Mouse (Mus musculus) heart, adult 11 months (tissue): ENCODE results near the gene Rnf144a.

Source experiments
- DNase-seq: peaks from one replicate; pipeline ENCODE4 v3.0.0; 2022

The Rnf144a gene

DNA sequence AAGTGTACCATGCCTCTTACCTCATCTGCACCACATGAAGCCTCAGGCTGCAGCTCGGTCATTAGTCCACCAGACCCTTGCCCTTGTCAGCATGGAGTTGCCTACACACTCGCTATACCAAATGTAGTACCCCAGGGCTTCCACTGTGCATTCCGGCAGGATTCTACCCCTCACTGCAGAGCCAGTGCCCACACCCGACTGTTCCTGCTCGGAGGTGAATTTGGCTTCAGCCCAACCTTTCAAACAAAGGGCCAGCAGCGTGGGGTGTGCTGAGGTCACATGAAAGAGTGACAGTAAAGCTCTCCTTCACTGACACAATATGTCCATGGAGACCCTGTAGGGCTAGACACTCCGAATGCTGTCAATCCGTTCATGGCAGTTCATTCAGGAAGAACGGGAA lies 6.3 kb downstream of the Rnf144a start:
- DNase-seq, result no peak

DNA sequence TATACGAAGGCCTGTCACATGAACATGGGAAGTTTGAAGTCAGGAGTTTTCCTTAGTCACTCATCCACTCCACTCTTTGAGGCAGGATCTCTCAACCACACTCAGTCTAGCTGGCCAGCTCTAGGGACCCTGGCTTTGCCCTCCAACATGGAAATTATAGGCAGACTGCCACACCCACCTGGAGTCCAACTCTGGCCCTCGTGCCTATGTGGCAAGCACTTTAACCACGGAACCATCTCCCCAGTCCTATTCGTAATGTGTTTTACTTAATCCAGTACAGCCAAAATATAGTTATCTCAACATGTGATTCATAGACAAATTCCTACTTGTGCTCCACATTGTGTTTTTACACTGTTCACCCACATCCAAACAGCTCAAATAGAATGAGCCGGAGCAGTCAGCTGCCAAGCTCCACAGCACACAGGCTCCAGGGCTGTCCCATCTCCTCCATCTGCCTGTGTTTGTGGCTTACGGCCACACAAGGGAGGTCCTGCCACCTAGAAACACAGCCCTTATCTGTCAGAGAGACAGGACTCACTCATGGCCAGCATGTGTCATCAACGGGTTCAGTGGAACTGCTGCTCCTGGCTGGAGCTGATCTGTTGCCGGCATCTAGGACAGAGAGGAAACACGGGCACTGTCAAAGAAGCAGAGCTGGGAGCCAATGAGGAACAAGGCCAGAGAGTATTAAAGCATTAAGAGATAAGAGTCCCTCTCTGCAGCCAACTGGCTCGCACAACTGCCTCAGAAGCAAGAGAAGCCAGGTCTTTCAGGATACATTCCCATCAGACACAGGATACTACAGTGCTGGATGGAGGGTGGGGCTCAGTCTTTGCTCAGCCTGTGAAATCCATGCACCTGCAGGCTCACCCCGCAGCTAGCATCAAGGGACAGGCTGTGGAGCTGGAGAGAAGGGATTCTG lies 10.0 kb downstream of the Rnf144a start:
- peak; percentile 98 for DNase-seq

DNA sequence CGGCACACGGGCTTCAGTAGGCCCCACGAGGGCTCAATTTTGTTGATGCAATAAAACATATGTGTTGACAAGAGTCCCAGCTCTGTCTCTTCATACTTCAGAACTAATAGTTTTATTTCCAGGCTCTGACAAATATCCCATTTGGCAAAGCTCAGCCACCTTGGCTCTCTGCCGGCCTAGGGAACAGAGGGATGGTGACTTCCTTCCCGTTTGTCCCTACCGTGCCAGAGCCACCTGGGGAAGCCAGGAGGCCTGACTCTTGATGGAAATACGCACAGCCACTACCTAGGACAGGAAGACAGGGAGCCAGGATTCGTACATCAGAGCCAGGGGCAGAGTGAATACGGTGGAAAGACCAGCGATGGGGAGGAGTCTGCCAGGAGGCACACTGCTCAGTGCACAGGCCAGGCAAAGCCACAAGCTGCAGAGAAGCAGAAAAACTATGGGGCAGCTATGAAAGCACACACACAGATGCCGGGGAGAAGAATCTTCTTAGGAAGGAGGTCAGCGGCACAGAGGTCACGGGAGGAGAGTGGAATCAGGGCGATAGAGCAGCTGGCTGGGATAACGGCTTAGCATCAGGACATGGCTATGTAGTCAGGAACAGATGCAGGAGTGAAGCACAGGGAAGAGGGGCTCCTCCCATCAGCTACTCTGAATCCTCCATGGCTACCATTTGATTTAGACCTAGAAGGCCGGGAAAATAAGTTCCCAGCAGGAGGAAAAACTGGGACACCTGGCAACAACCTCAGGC lies 11.5 kb downstream of the Rnf144a start:
- peak; percentile 97 for DNase-seq

GRCm38 (mm10) chr12:26401696-26402470 lies 13.2 kb downstream of the Rnf144a start:
- no peak for DNase-seq

DNA sequence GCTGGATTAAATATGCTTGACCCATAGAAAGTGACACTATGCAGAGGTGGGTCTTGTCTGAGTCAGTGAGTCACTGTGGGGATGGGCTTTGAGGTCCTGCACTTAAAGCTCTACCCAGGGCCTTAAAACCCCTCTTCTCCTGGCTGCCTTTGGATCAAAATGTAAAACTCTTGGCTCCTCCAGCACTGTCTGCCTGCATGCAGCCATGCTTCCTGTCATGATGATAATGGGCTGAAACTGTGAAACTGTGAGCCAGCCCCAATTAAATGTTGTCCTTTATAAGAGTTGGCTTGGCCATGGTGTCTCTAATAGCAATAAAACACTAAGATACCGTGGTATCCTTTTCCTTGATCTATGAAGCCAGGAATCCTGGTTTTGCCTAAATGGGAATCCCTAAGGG lies 13.8 kb downstream of the Rnf144a start:
- no peak for DNase-seq

DNA sequence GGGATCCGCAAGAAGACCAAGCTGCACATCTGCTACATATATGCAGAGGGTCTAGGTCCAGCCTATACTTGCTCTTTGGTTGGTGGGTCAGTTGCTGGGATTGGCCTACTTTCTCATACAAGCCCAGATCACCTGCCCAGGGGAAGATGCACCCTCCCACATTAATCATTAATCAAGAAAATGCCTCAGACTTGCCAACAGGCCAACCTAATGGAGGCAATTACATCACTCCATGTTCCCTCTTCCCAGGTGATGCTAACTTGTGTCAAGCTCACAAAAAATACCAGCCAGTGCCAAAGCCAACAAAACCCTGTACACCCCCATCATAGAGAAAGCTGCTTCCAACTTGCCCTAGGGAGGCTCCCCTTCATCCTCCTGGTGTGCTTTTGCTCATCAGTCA lies 14.3 kb downstream of the Rnf144a start:
- DNase-seq, result no peak

DNA sequence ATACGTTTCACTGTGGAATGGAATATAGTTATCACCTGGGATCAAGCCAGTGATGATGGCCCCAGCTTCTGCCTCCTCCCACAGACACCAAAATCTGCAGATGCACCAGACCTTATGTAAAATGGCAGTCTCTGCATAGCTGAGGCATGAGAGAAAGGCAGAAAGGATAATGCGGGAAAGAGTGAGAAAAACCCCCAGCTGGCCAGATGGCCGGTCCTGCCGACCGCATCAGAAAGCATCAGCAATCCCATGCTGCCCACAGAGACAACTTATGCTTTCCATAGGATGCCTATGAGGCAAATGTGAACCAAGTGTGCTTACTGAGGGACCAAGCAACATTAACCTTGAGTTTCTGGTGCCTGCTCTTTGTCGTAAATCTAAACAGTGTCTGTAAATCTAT lies 15.7 kb downstream of the Rnf144a start:
- no peak for DNase-seq

- no peak for DNase-seq
Observed at GRCm38 (mm10) chr12:26398597-26398996, 16.5 kb downstream of the Rnf144a start.

DNA sequence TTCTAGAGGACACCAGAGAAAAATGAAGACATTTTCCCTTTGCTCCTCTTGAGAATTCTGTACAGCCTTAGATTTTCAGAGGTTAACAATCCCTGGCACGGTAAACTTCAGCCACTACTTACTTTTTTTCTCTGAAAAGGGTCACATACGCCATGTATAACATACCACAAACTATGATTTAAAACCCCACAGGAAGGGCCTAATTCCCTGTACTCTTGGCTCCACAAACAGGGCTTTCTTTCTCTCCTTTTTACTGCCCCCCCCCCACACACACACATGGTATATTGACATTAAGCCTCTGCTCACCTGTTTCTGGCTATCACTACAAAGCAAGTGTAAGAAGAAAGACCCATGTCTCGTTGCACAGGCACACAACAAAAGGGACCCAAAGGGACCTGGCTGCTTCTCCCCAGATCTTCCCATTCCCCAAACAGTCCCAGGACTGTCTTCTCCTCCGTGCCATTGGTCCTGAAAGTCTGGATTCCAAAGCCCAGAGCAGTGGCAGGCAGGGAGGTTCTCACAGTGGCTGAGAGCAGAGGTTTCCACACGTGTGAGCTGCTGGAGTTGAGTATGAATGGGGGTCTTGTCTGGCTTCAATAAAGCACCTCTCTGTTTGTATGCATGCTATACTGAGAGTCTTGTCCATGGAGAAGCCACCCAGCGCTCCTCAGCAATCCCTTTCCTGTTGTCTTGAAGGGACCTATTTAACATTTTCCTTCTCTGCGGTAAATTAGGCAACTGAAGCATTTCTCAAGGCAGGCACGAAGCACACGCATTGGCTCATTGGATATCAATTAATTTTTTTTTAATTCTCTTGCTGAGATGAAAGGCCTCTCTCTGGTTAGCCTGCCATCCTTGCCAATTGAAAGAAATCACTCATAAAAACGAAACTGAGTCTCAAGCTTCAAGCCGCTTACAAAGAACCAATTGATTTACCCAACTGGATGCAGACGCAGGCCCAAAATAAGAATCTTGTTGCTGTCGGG lies 20.3 kb downstream of the Rnf144a start:
- no peak for DNase-seq

DNA sequence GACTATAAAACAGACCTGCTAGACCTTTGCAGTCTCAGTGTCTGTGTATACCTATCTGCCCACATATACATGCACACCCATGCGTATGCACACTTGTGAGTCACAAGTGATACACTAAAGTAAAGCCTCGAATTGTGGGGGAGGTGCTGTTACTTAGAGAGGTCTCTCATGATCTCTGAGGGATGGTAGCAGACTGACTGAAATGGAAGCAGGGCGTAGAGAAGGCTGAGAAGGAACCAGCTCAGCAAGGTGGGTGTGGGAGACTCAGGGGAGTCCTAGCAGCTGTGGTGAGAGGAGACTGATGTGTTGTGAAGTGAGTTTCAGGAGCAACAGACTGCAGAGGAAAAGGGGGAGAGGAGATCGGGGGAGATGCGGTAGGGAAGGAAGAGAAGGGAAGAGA lies 21.8 kb downstream of the Rnf144a start:
- no peak for DNase-seq

DNA sequence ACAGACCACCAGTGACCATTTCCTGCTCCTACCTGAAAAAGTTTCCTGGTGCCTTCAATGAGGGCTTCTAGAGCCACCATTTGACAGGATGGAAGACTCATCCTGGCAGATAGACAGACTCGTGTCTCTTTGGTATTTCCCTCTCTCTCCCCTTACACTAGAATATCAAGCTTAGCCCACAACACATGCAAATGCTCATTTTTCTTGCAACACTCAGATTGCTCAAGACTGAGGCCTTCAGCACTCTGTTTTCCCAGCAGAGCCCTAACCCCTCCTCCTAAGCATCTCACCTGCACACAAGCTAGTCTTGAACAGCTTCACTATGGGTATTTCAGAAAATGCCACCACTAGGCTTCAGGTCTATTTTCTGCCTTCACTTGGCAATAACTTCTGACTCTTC lies 23.9 kb downstream of the Rnf144a start:
- no peak for DNase-seq

- peak; percentile 92 for DNase-seq
Observed at GRCm38 (mm10) chr12:26387523-26387922, 27.5 kb downstream of the Rnf144a start.

- DNase-seq, result no peak
Observed at GRCm38 (mm10) chr12:26386947-26387346, 28.1 kb downstream of the Rnf144a start.

GRCm38 (mm10) chr12:26386189-26386588 lies 28.9 kb downstream of the Rnf144a start:
- no peak for DNase-seq

GRCm38 (mm10) chr12:26385735-26386134 lies 29.3 kb downstream of the Rnf144a start:
- peak; percentile 92 for DNase-seq

GRCm38 (mm10) chr12:26381730-26382129 lies 33.3 kb downstream of the Rnf144a start:
- DNase-seq, result no peak

DNA sequence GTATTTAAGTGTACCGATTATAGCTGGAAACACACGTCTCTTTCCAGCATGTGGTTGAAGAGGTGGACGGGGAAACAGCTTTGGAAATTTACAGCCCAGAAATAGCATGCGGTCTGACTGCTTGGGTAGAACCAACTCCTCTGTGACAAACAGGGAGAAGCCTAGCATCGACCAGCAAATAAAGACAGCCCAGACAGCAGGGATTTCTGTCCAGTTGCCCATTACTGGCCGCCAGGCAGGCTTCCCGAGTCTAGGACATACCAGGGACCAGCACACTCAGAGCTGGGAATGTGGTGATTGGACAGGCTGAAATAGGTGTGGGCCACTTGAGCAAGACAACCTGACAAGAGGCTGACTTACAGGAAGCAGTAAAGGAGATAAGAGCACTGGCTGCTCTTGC lies 35.3 kb downstream of the Rnf144a start:
- DNase-seq, result no peak

- no peak for DNase-seq
Observed at GRCm38 (mm10) chr12:26377691-26378090, 37.4 kb downstream of the Rnf144a start.

DNA sequence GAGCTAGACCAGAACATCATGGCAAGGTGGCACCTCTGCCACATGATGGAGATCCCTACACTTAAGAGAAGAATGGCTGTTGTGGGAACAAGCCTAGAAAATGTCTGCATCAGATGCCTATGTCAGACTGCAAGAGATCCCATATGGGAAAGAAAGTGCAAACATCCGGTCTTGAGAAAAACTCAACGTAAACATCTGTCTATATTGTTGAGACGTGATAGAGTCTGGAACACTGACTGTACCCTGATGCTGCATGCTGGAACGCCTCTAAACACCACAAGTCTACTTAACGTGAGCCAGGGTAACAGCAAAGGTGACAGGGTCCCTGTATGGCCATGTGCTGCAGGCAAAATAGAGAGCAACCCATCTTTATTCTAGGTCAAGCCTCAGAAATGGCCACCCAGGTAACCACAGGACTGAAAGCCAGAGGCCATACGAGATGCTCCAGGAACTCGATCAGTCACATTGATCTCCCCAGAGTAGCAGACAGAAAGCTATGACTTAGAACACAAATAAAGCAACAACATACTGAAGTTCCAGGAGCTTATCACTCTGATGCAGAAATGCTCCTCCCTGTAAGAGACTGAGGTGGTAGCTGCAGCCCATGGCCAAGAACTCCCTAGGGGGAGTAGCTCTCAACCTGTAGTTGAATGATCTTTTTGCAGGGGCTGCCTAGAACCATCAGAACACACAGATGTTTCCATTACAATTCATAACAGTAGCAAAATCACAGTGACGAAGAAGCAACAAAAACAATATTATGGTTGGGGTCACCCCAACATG lies 38.3 kb downstream of the Rnf144a start:
- no peak for DNase-seq

DNA sequence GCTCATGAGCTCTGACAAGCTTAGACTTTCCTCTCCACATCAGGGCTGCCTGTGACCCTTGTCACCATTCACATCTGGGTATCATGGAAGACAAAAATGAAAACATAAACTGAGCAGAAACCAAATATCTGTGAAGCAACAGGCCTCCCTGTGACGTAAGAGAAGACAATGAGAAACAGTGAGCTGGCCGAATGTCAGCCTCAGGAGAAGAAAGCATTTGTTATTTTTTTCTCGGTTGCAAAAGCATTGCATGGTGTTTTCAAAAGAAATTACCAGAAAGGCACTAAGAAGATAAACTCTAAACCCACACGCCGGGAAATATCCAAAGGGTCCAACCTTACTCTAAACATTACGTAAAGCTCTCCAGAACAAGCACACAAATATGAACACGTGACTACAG lies 41.3 kb downstream of the Rnf144a start:
- no peak for DNase-seq

DNA sequence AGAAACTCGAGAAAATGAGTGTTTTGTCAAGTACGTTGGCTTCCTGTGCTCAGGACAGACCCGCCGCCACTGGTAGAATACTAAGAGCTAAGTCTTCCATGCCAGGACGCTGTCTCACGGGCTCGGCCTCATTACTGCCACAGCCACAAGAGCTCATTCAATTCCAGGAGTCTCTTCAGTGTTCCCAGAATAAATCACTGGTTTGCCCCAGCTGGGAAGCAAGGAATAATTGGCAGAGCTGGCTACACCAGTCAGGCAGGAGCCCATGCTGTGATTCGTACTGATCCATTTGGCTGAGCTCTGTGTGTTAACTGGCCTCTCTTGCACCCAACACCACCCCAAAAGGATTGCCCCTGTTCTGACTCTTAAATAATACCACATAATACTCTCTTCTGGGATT lies 45.0 kb downstream of the Rnf144a start:
- peak; percentile 88 for DNase-seq
